Mouse (Mus musculus) heart, embryonic 12.5 days (tissue): ENCODE results near the gene Tnfrsf17. TPM values are rescaled to one million over a fixed set of nuclear protein-coding genes. Genes with fewer than 3 reads are reported as not detected.
"Not testable (repeated sequence)": the region's sequence is repeated elsewhere in the genome, so short reads cannot be mapped to it uniquely, and the experiment has no call there.

Source experiments
- ATAC-seq: fragments of 200-750 bp; cut with Nextera tagmentation; 2 replicates; pipeline ENCODE4 v1.8.0; 2017; ENCODE audit warnings: moderate TSS enrichment, moderate library complexity; ENCODE audit not compliant: insufficient number of reproducible peaks, low FRiP score
- H3K27ac ChIP-seq: fragments of 300-500 bp; sonication (generic); 2 replicates; pipeline ENCODE4 v1.5.1; 2016; ENCODE audit warnings: mild to moderate bottlenecking, moderate library complexity; ENCODE audit not compliant: poor library complexity, severe bottlenecking
- H3K27me3 ChIP-seq: fragments of 300-500 bp; sonication (generic); replicated peaks from 2 replicates; pipeline ENCODE4 v1.6.1; 2016; ENCODE audit warnings: mild to moderate bottlenecking, moderate library complexity
- H3K36me3 ChIP-seq: fragments of 300-500 bp; sonication (generic); 2 replicates; pipeline ENCODE4 v1.6.1; 2016; ENCODE audit warnings: mild to moderate bottlenecking, moderate library complexity
- H3K4me1 ChIP-seq: fragments of 300-500 bp; sonication (generic); replicated peaks from 2 replicates; pipeline ENCODE4 v1.6.1; 2016; ENCODE audit warnings: mild to moderate bottlenecking
- H3K4me2 ChIP-seq: fragments of 300-500 bp; sonication (generic); 2 replicates; pipeline ENCODE4 v1.6.1; 2016; ENCODE audit warnings: mild to moderate bottlenecking, moderate library complexity
- H3K4me3 ChIP-seq: fragments of 300-500 bp; sonication (generic); 2 replicates; pipeline ENCODE4 v1.5.1; 2016; ENCODE audit warnings: mild to moderate bottlenecking
- H3K9ac ChIP-seq: fragments of 300-500 bp; sonication (generic); 2 replicates; pipeline ENCODE4 v1.6.1; 2016; ENCODE audit warnings: mild to moderate bottlenecking, moderate library complexity
- H3K9me3 ChIP-seq: fragments of 300-500 bp; sonication (generic); replicated peaks from 2 replicates; pipeline ENCODE4 v1.6.1; 2016; ENCODE audit warnings: mild to moderate bottlenecking, moderate library complexity
- WGBS: fragments of 180-500 bp; shearing (Covaris S2); methylation state at CpG from one replicate; pipeline ENCODE4 v1.1.7; 2016; 5-methylcytosine and 5-hydroxymethylcytosine counted together
- polyA plus RNA-seq: library from polyadenylated mRNA; unstranded; fragments of >200 nt; fragmentation: Nextera tagmentation; extraction: Ambion mirVana; gene quantifications from 2 replicates; pipeline ENCODE4 v1.2.1, GENCODE M21; 2016

Gene Tnfrsf17
- polyA plus RNA-seq, 1 experiment from 2014 or later, result not detected

GRCm38 (mm10) chr16:11343292-11343815, 29.7 kb downstream of the Tnfrsf17 start:
- Histone ChIP-seq H3K9me3 (no peaks in the 10 kb centered on the region), H3K27me3 (no peaks in the 10 kb centered on the region), H3K27ac (no peak overlapping the region), H3K4me1 (peaks cover 9% of the 10 kb centered on the region), H3K36me3 (no peaks in the 10 kb centered on the region), H3K4me2 (no peak overlapping the region), H3K9ac (no peak overlapping the region), H3K4me3 (no peak overlapping the region)
- WGBS, result 36% methylated on average over 4 of the region's 4 CpGs
- ATAC-seq, result peak; percentile 29; the same call in 1 of the 2 replicates

GRCm38 (mm10) chr16:11351903-11352302, 38.3 kb downstream of the Tnfrsf17 start:
- H3K4me2 ChIP-seq, result no peak overlapping the region
- no peak for ATAC-seq
- H3K27me3 ChIP-seq, result no peaks in the 10 kb centered on the region
- 19% methylated on average over 7 of the region's 7 CpGs for WGBS
- H3K4me1 ChIP-seq, result peaks cover 9% of the 10 kb centered on the region
- no peak overlapping the region for H3K4me3 ChIP-seq
- no peak overlapping the region for H3K27ac ChIP-seq
- no peaks in the 10 kb centered on the region for H3K9me3 ChIP-seq
- no peak overlapping the region for H3K9ac ChIP-seq
- peaks cover 9% of the 10 kb centered on the region; the same call in 1 of the 2 replicates for H3K36me3 ChIP-seq

- Histone ChIP-seq H3K27ac (no peak overlapping the region), H3K4me2 (no peak overlapping the region), H3K4me3 (no peak overlapping the region), H3K9me3 (0 out of 2 replicates have a peak, but pooled peaks cover 2% of the 10 kb centered on the region), H3K36me3 (0 out of 2 replicates have a peak, but pooled peaks cover 5% of the 10 kb centered on the region), H3K4me1 (no peaks in the 10 kb centered on the region; the same call in 1 of the 2 replicates), H3K27me3 (no peaks in the 10 kb centered on the region), H3K9ac (no peak overlapping the region)
- 67% methylated on average over 5 of the region's 5 CpGs for WGBS
- no peak for ATAC-seq
Measured at GRCm38 (mm10) chr16:11359173-11359572, 45.6 kb downstream of the Tnfrsf17 start.

GRCm38 (mm10) chr16:11359919-11360318, 46.3 kb downstream of the Tnfrsf17 start:
- no peaks in the 10 kb centered on the region for H3K4me1 ChIP-seq
- no peaks in the 10 kb centered on the region for H3K27me3 ChIP-seq
- WGBS, result 47% methylated on average over 10 of the region's 10 CpGs
- H3K4me3 ChIP-seq, result no peak overlapping the region
- H3K27ac ChIP-seq, result no peak overlapping the region
- H3K9me3 ChIP-seq, result 0 out of 2 replicates have a peak, but pooled peaks cover 2% of the 10 kb centered on the region
- ATAC-seq, result no peak
- H3K9ac ChIP-seq, result no peak overlapping the region
- no peak overlapping the region for H3K4me2 ChIP-seq
- H3K36me3 ChIP-seq, result no peaks in the 10 kb centered on the region

GRCm38 (mm10) chr16:11360576-11360975, 47.0 kb downstream of the Tnfrsf17 start:
- WGBS, result 84% methylated on average over 2 of the region's 2 CpGs
- not testable (repeated sequence) for H3K27ac ChIP-seq, H3K36me3 ChIP-seq, H3K9me3 ChIP-seq, H3K4me3 ChIP-seq, H3K4me1 ChIP-seq, H3K4me2 ChIP-seq, H3K27me3 ChIP-seq, H3K9ac ChIP-seq, ATAC-seq

GRCm38 (mm10) chr16:11365626-11366025, 52.0 kb downstream of the Tnfrsf17 start:
- Histone ChIP-seq H3K36me3 (no peaks in the 10 kb centered on the region), H3K4me1 (peaks cover 24% of the 10 kb centered on the region), H3K4me2 (no peak overlapping the region), H3K27ac (no peak overlapping the region), H3K27me3 (no peaks in the 10 kb centered on the region), H3K9ac (no peak overlapping the region), H3K9me3 (0 out of 2 replicates have a peak, but pooled peaks cover 2% of the 10 kb centered on the region), H3K4me3 (no peak overlapping the region)
- no peak for ATAC-seq
- WGBS, result 53% methylated on average over 5 of the region's 5 CpGs

- Histone ChIP-seq H3K27me3 (no peaks in the 10 kb centered on the region), H3K36me3 (no peaks in the 10 kb centered on the region), H3K4me1 (peaks cover 24% of the 10 kb centered on the region), H3K9me3 (no peaks in the 10 kb centered on the region), H3K4me3 (no peak overlapping the region), H3K9ac (no peak overlapping the region), H3K27ac (no peak overlapping the region), H3K4me2 (no peak overlapping the region)
- ATAC-seq, result no peak
- WGBS, result 53% methylated on average over 1 of the region's 1 CpGs
Measured at GRCm38 (mm10) chr16:11366851-11367250, 53.2 kb downstream of the Tnfrsf17 start.

- H3K27ac ChIP-seq, result no peak overlapping the region
- no peak overlapping the region for H3K4me2 ChIP-seq
- no peaks in the 10 kb centered on the region for H3K27me3 ChIP-seq
- ATAC-seq, result no peak
- peaks cover 24% of the 10 kb centered on the region for H3K4me1 ChIP-seq
- no peak overlapping the region for H3K4me3 ChIP-seq
- H3K9ac ChIP-seq, result no peak overlapping the region
- no peaks in the 10 kb centered on the region for H3K36me3 ChIP-seq
- no peaks in the 10 kb centered on the region for H3K9me3 ChIP-seq
- WGBS, result 73% methylated on average over 3 of the region's 3 CpGs
Measured at GRCm38 (mm10) chr16:11368412-11368811, 54.8 kb downstream of the Tnfrsf17 start.

- Histone ChIP-seq H3K27me3 (no peaks in the 10 kb centered on the region), H3K4me3 (no peak overlapping the region), H3K4me1 (peaks cover 24% of the 10 kb centered on the region), H3K4me2 (no peak overlapping the region), H3K9me3 (no peaks in the 10 kb centered on the region), H3K36me3 (no peaks in the 10 kb centered on the region), H3K27ac (0 out of 2 replicates have a peak overlapping the region, but pooled peaks have one; percentile 8), H3K9ac (no peak overlapping the region; the same call in 1 of the 2 replicates)
- WGBS, result 17% methylated on average over 4 of the region's 4 CpGs
- no peak for ATAC-seq
Measured at GRCm38 (mm10) chr16:11369162-11369561, 55.5 kb downstream of the Tnfrsf17 start.

GRCm38 (mm10) chr16:11369642-11370041, 56.0 kb downstream of the Tnfrsf17 start:
- Histone ChIP-seq H3K4me2 (no peak overlapping the region), H3K9ac (no peak overlapping the region; the same call in 1 of the 2 replicates), H3K27ac (0 out of 2 replicates have a peak overlapping the region, but pooled peaks have one; percentile 8), H3K36me3 (no peaks in the 10 kb centered on the region), H3K9me3 (no peaks in the 10 kb centered on the region), H3K4me1 (peaks cover 24% of the 10 kb centered on the region), H3K27me3 (no peaks in the 10 kb centered on the region), H3K4me3 (no peak overlapping the region)
- no peak for ATAC-seq
- WGBS, result 3% methylated on average over 1 of the region's 1 CpGs
